Mouse (Mus musculus) heart, embryonic 14.5 days (tissue): ENCODE data around the gene Dok5. TPM values are rescaled to one million over a fixed set of nuclear protein-coding genes. Genes with fewer than 3 reads are reported as not detected.

ENCODE experiments used
- ATAC-seq: fragments of 200-750 bp; cut with Nextera tagmentation; 2 replicates; pipeline ENCODE4 v1.8.0; 2017; ENCODE audit warnings: low read depth, moderate TSS enrichment; ENCODE audit not compliant: insufficient number of reproducible peaks, insufficient read depth, low FRiP score
- H3K27ac ChIP-seq, 2 experiments: fragments of 200-500 bp in 1 of 2; fragments of 300-500 bp in 1 of 2; sonication (generic) in 1 of 2; replicated peaks in 1 of 2; 2 replicates each; pipeline ENCODE4 v1.5.1; 2012 to 2014; ENCODE audit warnings: low read depth in 2 of 2, low read length in 2 of 2, control low read depth in 1 of 2, mild to moderate bottlenecking in 1 of 2, mixed read lengths in 1 of 2; ENCODE audit not compliant: control insufficient read depth in 1 of 2, insufficient read depth in 1 of 2
- H3K27me3 ChIP-seq: fragments of 300-500 bp; sonication (generic); 2 replicates; pipeline ENCODE4 v1.6.1; 2014; ENCODE audit warnings: mild to moderate bottlenecking, low read length, control low read depth; ENCODE audit not compliant: control insufficient read depth, insufficient read depth
- H3K36me3 ChIP-seq: fragments of 300-500 bp; sonication (generic); 2 replicates; pipeline ENCODE4 v1.6.1; 2014; ENCODE audit warnings: mild to moderate bottlenecking, control low read depth, low read length, mixed read lengths; ENCODE audit not compliant: control insufficient read depth, insufficient read depth
- H3K4me1 ChIP-seq, 2 experiments: fragments of 200-500 bp in 1 of 2; fragments of 300-500 bp in 1 of 2; sonication (generic) in 1 of 2; 2 replicates each; pipeline ENCODE4 v1.6.1; 2012 to 2014; ENCODE audit warnings: low read length in 2 of 2, control low read depth in 1 of 2, mixed read lengths in 1 of 2; ENCODE audit not compliant: control insufficient read depth in 2 of 2, insufficient read depth in 2 of 2
- H3K4me2 ChIP-seq: fragments of 300-500 bp; sonication (generic); 2 replicates; pipeline ENCODE4 v1.6.1; 2014; ENCODE audit warnings: mild to moderate bottlenecking, low read length
- H3K4me3 ChIP-seq, 2 experiments: fragments of 200-500 bp in 1 of 2; fragments of 300-500 bp in 1 of 2; sonication (generic) in 1 of 2; 2 replicates each; pipeline ENCODE4 v1.5.1; 2012 to 2014; ENCODE audit warnings: low read length in 2 of 2, mild to moderate bottlenecking in 2 of 2, control low read depth in 1 of 2, low read depth in 1 of 2, moderate library complexity in 1 of 2; ENCODE audit not compliant: control insufficient read depth in 1 of 2, insufficient read depth in 1 of 2
- H3K9ac ChIP-seq: fragments of 300-500 bp; sonication (generic); 2 replicates; pipeline ENCODE4 v1.6.1; 2014; ENCODE audit warnings: mild to moderate bottlenecking, low read length
- H3K9me3 ChIP-seq: fragments of 300-500 bp; sonication (generic); 2 replicates; pipeline ENCODE4 v1.6.1; 2016; ENCODE audit warnings: low read length, control low read depth; ENCODE audit not compliant: control insufficient read depth
- WGBS: fragments of 180-500 bp; shearing (Covaris S2); extraction: QIAGEN DNeasy Blood & Tissue Kit; methylation state at CpG from one replicate; pipeline ENCODE4 v1.1.7; 2014; 5-methylcytosine and 5-hydroxymethylcytosine counted together
- polyA plus RNA-seq: library from polyadenylated mRNA; unstranded; fragments of >200 nt; fragmentation: Nextera tagmentation; extraction: Ambion mirVana; gene quantifications from 2 replicates; pipeline ENCODE4 v1.2.1, GENCODE M21; 2014

The Dok5 gene
- polyA plus RNA-seq, 1 experiment from 2014 or later: 4.4 TPM

GRCm38 (mm10) chr2:170903367-170903766, 171.8 kb downstream of the Dok5 start:
- Histone ChIP-seq H3K27ac (no peak overlapping the region), H3K9ac (no peak overlapping the region), H3K9me3 (0 out of 2 replicates have a peak, but pooled peaks cover 8% of the 10 kb centered on the region), H3K27me3 (no peaks in the 10 kb centered on the region), H3K36me3 (no peaks in the 10 kb centered on the region), H3K4me1 (no peaks in the 10 kb centered on the region), H3K4me2 (no peak overlapping the region), H3K4me3 (no peak overlapping the region)
- 92% methylated on average over 9 of the region's 9 CpGs for WGBS
- ATAC-seq: no peak

GRCm38 (mm10) chr2:170912589-170913223, 181.1 kb downstream of the Dok5 start:
- Histone ChIP-seq H3K4me3 (no peak overlapping the region), H3K4me1 (peaks cover 0 to 3% of the 10 kb centered on the region in 2 experiments; a peak in 1 of 4 replicates), H3K9ac (no peak overlapping the region), H3K27ac (no peak overlapping the region), H3K4me2 (no peak overlapping the region), H3K27me3 (no peaks in the 10 kb centered on the region), H3K9me3 (no peaks in the 10 kb centered on the region), H3K36me3 (no peaks in the 10 kb centered on the region)
- ATAC-seq: no peak
- WGBS: 49% methylated on average over 13 of the region's 13 CpGs

DNA sequence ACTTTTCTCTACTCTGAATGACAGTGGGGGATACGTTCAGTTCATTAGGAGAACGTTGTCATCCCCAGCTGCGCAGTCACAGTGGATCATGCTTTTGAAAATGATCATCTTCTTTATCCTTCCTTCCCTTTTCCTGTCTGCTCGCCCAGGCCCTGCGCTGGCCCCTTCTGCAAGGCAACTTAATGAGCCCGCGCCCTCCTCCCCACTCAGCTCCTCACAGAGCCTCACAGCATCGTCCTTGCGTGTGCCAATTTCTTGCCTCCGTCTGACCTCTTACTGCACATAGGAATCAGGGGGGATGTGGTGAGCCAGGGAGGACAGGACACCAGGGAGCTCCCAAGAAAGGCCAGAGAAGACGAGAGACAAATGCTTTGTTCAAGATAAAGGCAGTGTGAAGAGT, 182.3 kb downstream of the Dok5 start:
- Histone ChIP-seq H3K4me2 (no peak overlapping the region), H3K27me3 (no peaks in the 10 kb centered on the region), H3K27ac (no peak overlapping the region), H3K9me3 (no peaks in the 10 kb centered on the region), H3K4me3 (no peak overlapping the region), H3K36me3 (no peaks in the 10 kb centered on the region), H3K9ac (no peak overlapping the region), H3K4me1 (peaks cover 0 to 3% of the 10 kb centered on the region in 2 experiments; a peak in 1 of 4 replicates)
- 76% methylated on average over 11 of the region's 11 CpGs for WGBS
- no peak for ATAC-seq

GRCm38 (mm10) chr2:170915646-170916045, 184.0 kb downstream of the Dok5 start:
- H3K9ac ChIP-seq: no peak overlapping the region
- H3K4me1 ChIP-seq: peaks cover 0 to 3% of the 10 kb centered on the region in 2 experiments; a peak in 1 of 4 replicates
- H3K9me3 ChIP-seq: no peaks in the 10 kb centered on the region
- no peak for ATAC-seq
- no peak overlapping the region for H3K4me2 ChIP-seq
- H3K4me3 ChIP-seq: no peak overlapping the region
- H3K27ac ChIP-seq: no peak overlapping the region
- WGBS: 81% methylated on average over 8 of the region's 8 CpGs
- no peaks in the 10 kb centered on the region for H3K36me3 ChIP-seq
- H3K27me3 ChIP-seq: no peaks in the 10 kb centered on the region

DNA sequence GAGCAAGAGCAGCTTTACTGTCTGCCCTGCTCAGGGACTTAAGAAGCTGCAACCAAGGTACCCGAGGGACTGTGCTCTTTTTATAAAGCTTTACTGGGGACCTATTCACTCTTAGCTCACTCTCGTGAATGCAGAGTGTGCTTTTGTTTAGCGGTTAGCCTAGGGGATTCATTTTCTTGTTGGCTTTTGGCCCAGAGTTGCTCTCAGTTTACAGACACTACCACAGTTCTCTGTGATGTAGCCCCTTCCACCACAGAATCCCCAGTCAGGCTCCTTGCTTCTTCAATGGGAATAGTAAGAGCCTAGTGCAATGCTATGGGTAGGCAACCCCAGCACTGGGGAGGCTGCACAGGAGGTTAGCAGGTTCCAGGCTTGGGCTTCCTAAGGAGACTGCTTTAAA, 190.7 kb downstream of the Dok5 start:
- no peak overlapping the region for H3K9ac ChIP-seq
- no peak for ATAC-seq

DNA sequence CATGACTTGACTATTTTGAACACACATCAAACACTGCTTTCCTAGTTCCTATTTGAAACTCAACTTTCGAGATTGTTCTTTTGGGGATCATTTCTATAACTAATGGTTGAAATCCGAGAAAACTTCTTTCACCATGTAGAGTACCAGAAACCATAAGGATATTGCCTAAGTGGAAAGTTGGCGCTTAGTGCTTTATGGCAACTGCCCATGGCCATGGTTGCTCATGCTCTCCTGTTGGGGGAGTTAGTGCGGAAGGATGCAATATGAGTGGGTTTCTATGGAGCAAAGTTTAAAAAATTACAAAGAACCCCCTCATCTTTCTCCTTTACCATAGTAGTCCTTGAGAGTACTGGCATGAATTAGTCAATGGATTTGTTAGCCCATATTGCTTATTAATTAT, 192.5 kb downstream of the Dok5 start:
- Histone ChIP-seq H3K4me1 (peaks cover 0 to 2% of the 10 kb centered on the region in 2 experiments; a peak in 1 of 4 replicates), H3K27ac (no peak overlapping the region), H3K4me3 (no peak overlapping the region), H3K27me3 (0 out of 2 replicates have a peak, but pooled peaks cover 2% of the 10 kb centered on the region), H3K9me3 (no peaks in the 10 kb centered on the region), H3K36me3 (no peaks in the 10 kb centered on the region), H3K4me2 (no peak overlapping the region), H3K9ac (no peak overlapping the region)
- 83% methylated on average over 4 of the region's 4 CpGs for WGBS
- ATAC-seq: no peak

More for the DNA sequence above, 190.7 kb downstream of the Dok5 start:
- Histone ChIP-seq H3K27ac (no peak overlapping the region), H3K4me1 (peaks cover 0 to 2% of the 10 kb centered on the region in 2 experiments; a peak in 1 of 4 replicates), H3K27me3 (0 out of 2 replicates have a peak, but pooled peaks cover 2% of the 10 kb centered on the region), H3K36me3 (no peaks in the 10 kb centered on the region), H3K4me2 (no peak overlapping the region), H3K9me3 (no peaks in the 10 kb centered on the region), H3K4me3 (no peak overlapping the region)
- WGBS: 37% methylated on average over 3 of the region's 3 CpGs

DNA sequence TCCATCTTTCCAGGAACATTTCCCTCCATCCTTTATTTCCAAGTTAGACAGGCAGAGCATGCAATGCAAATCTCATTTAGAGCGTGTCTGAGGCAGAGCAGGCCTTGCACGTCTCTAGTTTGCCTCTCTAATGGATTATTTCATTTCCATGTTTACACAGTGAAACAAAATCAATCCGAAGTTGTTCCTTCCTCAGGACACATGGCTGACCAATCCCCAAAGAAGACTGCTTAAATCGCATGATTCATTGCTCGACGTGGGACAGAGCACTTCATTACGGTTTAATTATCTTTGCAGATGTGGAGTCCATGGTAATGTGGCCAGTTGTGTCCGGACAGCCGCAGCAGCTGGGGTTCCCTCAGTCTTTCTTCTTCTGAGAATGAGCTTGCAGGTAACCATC, 194.6 kb downstream of the Dok5 start:
- Histone ChIP-seq H3K9me3 (no peaks in the 10 kb centered on the region), H3K4me3 (no peak overlapping the region), H3K27ac (no peak overlapping the region), H3K27me3 (0 out of 2 replicates have a peak, but pooled peaks cover 2% of the 10 kb centered on the region), H3K4me2 (no peak overlapping the region), H3K36me3 (no peaks in the 10 kb centered on the region), H3K4me1 (peaks cover 0 to 2% of the 10 kb centered on the region in 2 experiments; a peak in 1 of 4 replicates), H3K9ac (no peak overlapping the region)
- WGBS: 81% methylated on average over 9 of the region's 9 CpGs
- no peak for ATAC-seq
